Mouse (Mus musculus): Measurements from ENCODE around the gene Gdf1. TPM values are rescaled to one million over a fixed set of nuclear protein-coding genes. Genes with fewer than 3 reads are reported as not detected.

The Gdf1 gene
- total RNA-seq, 1 experiment: 7.5 TPM

DNA sequence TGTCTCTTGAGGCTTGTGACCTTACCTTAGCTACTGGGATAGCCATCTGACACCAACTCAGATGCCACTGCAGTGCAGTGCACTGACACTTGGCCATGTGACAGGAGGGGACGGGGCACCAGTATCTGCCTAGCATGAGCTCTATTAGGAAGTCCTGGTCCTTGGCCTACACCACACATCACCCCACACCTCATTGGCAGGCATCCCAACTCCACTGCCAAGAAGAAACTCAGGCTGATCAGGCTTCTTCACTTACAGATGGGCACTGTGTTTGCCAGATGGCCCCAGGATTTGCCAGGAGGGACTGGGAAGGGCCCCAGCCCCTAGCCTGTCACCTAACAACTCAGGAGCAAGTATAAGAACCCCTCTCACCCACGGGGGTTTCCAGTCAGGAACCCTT is 16.2 kb upstream of the Gdf1 start:
- in situ Hi-C loops (cut with MboI; ENCODE audit: low sequenced_read_pairs in 2 of 2, unreplicated experiment in 2 of 2): no loop called here
- Histone ChIP-seq H3K4me1 (ENCODE audit: control insufficient read depth in 2 of 2, insufficient read depth in 2 of 2, low read length in 2 of 2, poor library complexity in 1 of 2) (peaks cover 0 to 7% of the 10 kb centered on the region in 2 experiments; a peak in 1 of 4 replicates), H3K4me3 (ENCODE audit: insufficient read depth in 1 of 2, low read depth in 1 of 2, low read length in 2 of 2, poor library complexity in 1 of 2, severe bottlenecking in 1 of 2) (no peak overlapping the region), H3K9me3 (ENCODE audit: control insufficient read depth, insufficient read depth, low read depth, low read length) (no peaks in the 10 kb centered on the region), H3K36me3 (ENCODE audit: control insufficient read depth, insufficient read depth, low read length, poor library complexity, severe bottlenecking) (peaks cover 30% of the 10 kb centered on the region), H3K9ac (ENCODE audit: insufficient read depth, low read depth, low read length, poor library complexity, severe bottlenecking) (no peak overlapping the region), H3K27ac (ENCODE audit: insufficient read depth, low read depth, low read length, poor library complexity, severe bottlenecking) (no peak overlapping the region)
- DNase-seq (ENCODE audit: low read depth, low spot score): no peak
- no peak for TF ChIP-seq HCFC1 (IDR thresholded peaks at IDR 0.05; ENCODE audit: borderline replicate concordance, insufficient read depth, low read length)
- no peak for TF ChIP-seq MAFK (IDR thresholded peaks at IDR 0.05; ENCODE audit: insufficient read depth, low read depth, low read length)
- no peak for TF ChIP-seq ZC3H11A (IDR thresholded peaks at IDR 0.05; ENCODE audit: borderline replicate concordance, low read depth, low read length)
- TF ChIP-seq ZNF384 (IDR thresholded peaks at IDR 0.05; ENCODE audit: low read depth, low read length): no peak
- TF ChIP-seq CHD2 (IDR thresholded peaks at IDR 0.05; ENCODE audit: low read depth, low read length): no peak

DNA sequence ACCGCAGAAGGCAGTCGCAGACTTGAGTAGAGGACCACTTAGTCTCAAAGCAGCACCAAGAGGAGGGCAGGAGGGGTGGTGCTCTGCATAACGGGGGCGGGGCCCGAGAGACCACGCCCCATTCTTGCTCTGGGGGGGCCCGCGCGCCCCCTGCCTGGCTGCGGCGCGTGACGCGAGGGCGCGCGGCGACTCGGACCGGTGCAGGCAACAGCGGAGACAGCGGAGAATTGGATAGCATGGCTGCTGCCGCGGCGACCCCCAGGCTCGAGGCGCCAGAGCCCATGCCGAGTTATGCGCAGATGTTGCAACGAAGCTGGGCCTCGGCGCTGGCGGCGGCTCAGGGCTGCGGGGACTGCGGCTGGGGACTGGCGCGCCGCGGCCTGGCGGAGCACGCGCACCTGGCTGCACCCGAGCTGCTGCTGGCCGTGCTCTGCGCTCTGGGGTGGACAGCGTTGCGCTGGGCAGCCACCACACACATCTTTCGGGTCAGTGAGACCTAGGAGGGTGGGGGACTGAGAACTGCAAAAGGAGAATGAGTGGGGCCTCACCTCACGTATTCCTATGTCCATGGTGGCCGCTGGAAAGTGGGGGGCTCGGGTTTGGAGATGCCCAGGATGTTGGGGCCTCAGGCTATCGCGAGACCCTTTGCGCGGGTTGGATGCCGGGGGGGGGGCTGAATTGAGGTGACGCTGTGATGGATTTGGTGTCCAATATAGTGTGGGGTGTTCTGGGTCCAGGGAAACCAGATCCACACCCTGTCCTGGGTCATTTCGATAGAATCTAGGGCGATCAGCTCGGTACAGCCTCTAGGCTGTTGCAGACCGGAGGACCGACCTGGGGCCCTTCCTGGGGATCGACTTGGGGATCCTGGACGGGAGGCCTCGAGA is 13.8 kb upstream of the Gdf1 start, which contains the start of gene Cers1:
TSS of gene Cers1 (plus strand) at position 152 of the 887 bp plus-strand sequence.
- DNase-seq (ENCODE audit: low read depth, low spot score): peak; percentile 35
- Histone ChIP-seq H3K9me3 (ENCODE audit: control insufficient read depth, insufficient read depth, low read depth, low read length) (no peaks in the 10 kb centered on the region), H3K9ac (ENCODE audit: insufficient read depth, low read depth, low read length, poor library complexity, severe bottlenecking) (peak within 1 kb of the TSS; percentile 62), H3K4me3 (ENCODE audit: insufficient read depth in 1 of 2, low read depth in 1 of 2, low read length in 2 of 2, poor library complexity in 1 of 2, severe bottlenecking in 1 of 2) (peak within 1 kb of the TSS; percentile 71 to 72), H3K27ac (ENCODE audit: insufficient read depth, low read depth, low read length, poor library complexity, severe bottlenecking) (no peak within 1 kb of the TSS), H3K36me3 (ENCODE audit: control insufficient read depth, insufficient read depth, low read length, poor library complexity, severe bottlenecking) (peaks cover 16% of the 10 kb centered on the region; the same call in 1 of the 2 replicates), H3K4me1 (ENCODE audit: control insufficient read depth in 2 of 2, insufficient read depth in 2 of 2, low read length in 2 of 2, poor library complexity in 1 of 2) (peaks cover 0 to 7% of the 10 kb centered on the region in 2 experiments; a peak in 1 of 4 replicates)
- peak; percentile 87 for TF ChIP-seq CHD2 (IDR thresholded peaks at IDR 0.05; ENCODE audit: low read depth, low read length)
- TF ChIP-seq ZNF384 (IDR thresholded peaks at IDR 0.05; ENCODE audit: low read depth, low read length): no peak
- TF ChIP-seq HCFC1 (IDR thresholded peaks at IDR 0.05; ENCODE audit: borderline replicate concordance, insufficient read depth, low read length): 0 out of 2 replicates have a peak, but pooled peaks have one; percentile 39
- in situ Hi-C loops (cut with MboI; ENCODE audit: low sequenced_read_pairs in 2 of 2, unreplicated experiment in 2 of 2): no loop called here

DNA sequence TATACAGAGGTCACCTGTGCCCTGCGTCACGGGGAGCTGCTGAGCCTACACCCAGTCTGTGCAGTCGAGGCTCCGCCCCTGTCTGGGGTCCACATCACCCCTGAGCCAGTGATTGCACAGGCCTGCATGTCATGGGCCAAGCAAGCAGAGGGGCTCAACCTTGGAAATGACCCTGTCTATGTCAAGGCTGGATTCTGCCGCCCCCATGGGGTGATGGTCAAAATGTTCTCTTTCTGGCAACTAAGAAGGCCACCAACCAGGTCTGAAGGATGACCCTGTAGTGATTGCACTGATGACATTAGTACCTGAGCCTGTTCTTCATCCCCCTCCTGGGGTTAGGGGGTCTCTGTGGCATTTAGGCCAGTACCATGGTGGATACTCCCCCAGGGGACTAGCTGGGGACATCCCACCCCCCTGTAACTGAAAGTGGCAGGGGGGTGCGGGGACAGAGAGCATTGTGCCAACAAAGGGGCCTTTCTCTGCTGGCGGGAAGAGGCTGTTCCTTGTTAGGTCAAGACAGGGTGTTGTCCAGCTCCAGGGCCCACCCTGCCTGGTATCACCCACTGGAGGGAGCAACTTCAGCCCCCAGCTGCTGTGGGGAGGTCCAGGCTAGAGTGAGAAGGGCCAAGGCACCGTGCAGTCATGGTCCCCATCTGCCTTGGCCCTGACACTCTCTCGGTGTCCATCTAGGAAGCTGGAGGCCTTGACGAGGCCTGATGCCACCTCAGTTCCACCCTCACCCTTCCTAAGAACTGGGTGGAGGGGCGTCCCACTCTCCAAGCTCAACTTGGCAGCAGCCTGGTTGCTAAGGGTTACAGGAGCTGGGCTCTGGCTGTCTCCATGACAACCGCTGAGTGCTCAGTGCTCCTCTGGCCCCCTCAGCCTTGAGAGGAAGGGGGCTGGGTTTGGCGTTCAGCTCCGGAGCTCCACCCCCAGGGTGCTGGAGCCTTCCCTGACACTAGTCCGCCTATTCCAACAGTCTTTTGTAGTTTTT is 12.8 kb upstream of the Gdf1 start:
- peak overlapping the region; percentile 71 to 72; a peak in 3 of 4 replicates for H3K4me3 ChIP-seq (ENCODE audit: insufficient read depth in 1 of 2, low read depth in 1 of 2, low read length in 2 of 2, poor library complexity in 1 of 2, severe bottlenecking in 1 of 2)
- peaks cover 12% of the 10 kb centered on the region; the same call in 1 of the 2 replicates for H3K36me3 ChIP-seq (ENCODE audit: control insufficient read depth, insufficient read depth, low read length, poor library complexity, severe bottlenecking)
- no peaks in the 10 kb centered on the region for H3K9me3 ChIP-seq (ENCODE audit: control insufficient read depth, insufficient read depth, low read depth, low read length)
- peak overlapping the region; percentile 62; the same call in 1 of the 2 replicates for H3K9ac ChIP-seq (ENCODE audit: insufficient read depth, low read depth, low read length, poor library complexity, severe bottlenecking)
- in situ Hi-C loops (cut with MboI; ENCODE audit: low sequenced_read_pairs in 2 of 2, unreplicated experiment in 2 of 2): no loop called here
- H3K27ac ChIP-seq (ENCODE audit: insufficient read depth, low read depth, low read length, poor library complexity, severe bottlenecking): no peak overlapping the region
- DNase-seq (ENCODE audit: low read depth, low spot score): peak; percentile 76
- TF ChIP-seq ZC3H11A (IDR thresholded peaks at IDR 0.05; ENCODE audit: borderline replicate concordance, low read depth, low read length) (no peak), MAFK (IDR thresholded peaks at IDR 0.05; ENCODE audit: insufficient read depth, low read depth, low read length) (no peak), ZNF384 (IDR thresholded peaks at IDR 0.05; ENCODE audit: low read depth, low read length) (no peak), HCFC1 (IDR thresholded peaks at IDR 0.05; ENCODE audit: borderline replicate concordance, insufficient read depth, low read length) (no peak)
- H3K4me1 ChIP-seq (ENCODE audit: control insufficient read depth in 2 of 2, insufficient read depth in 2 of 2, low read length in 2 of 2, poor library complexity in 1 of 2): peaks cover 0 to 7% of the 10 kb centered on the region in 2 experiments; a peak in 1 of 4 replicates

DNA sequence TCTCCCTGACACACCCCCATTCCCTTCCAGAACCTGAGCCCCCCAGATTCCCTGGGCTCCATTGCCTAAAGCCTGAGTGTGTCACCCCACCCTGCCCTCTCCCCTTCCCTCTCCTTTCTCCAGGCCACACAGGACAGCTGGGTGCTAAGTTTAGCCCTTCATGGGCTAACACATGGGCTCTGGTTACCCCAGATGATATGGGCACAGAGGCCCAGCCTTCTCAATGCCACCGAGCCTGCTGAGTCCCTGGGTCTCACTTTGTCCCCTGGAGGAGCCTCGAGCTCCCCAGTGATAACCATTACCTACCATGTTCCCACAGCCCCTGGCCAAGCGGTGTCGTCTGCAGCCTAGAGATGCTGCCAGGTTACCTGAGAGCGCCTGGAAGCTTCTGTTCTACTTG is 11.7 kb upstream of the Gdf1 start:
- TF ChIP-seq ZC3H11A (IDR thresholded peaks at IDR 0.05; ENCODE audit: borderline replicate concordance, low read depth, low read length) (no peak), ZNF384 (IDR thresholded peaks at IDR 0.05; ENCODE audit: low read depth, low read length) (no peak), CHD2 (IDR thresholded peaks at IDR 0.05; ENCODE audit: low read depth, low read length) (no peak), MAFK (IDR thresholded peaks at IDR 0.05; ENCODE audit: insufficient read depth, low read depth, low read length) (no peak), HCFC1 (IDR thresholded peaks at IDR 0.05; ENCODE audit: borderline replicate concordance, insufficient read depth, low read length) (no peak)
- H3K9me3 ChIP-seq (ENCODE audit: control insufficient read depth, insufficient read depth, low read depth, low read length): no peaks in the 10 kb centered on the region
- H3K9ac ChIP-seq (ENCODE audit: insufficient read depth, low read depth, low read length, poor library complexity, severe bottlenecking): no peak overlapping the region
- DNase-seq (ENCODE audit: low read depth, low spot score): no peak
- H3K4me3 ChIP-seq (ENCODE audit: insufficient read depth in 1 of 2, low read depth in 1 of 2, low read length in 2 of 2, poor library complexity in 1 of 2, severe bottlenecking in 1 of 2): no peak overlapping the region
- H3K36me3 ChIP-seq (ENCODE audit: control insufficient read depth, insufficient read depth, low read length, poor library complexity, severe bottlenecking): peaks cover 13% of the 10 kb centered on the region; the same call in 1 of the 2 replicates
- H3K27ac ChIP-seq (ENCODE audit: insufficient read depth, low read depth, low read length, poor library complexity, severe bottlenecking): no peak overlapping the region
- peaks cover 0 to 7% of the 10 kb centered on the region in 2 experiments; a peak in 1 of 4 replicates for H3K4me1 ChIP-seq (ENCODE audit: control insufficient read depth in 2 of 2, insufficient read depth in 2 of 2, low read length in 2 of 2, poor library complexity in 1 of 2)
- in situ Hi-C loops (cut with MboI; ENCODE audit: low sequenced_read_pairs in 2 of 2, unreplicated experiment in 2 of 2): no loop called here
